Mouse (Mus musculus): ENCODE data around the gene Mdh2. TPM values are rescaled to one million over a fixed set of nuclear protein-coding genes. Genes with fewer than 3 reads are reported as not detected.

The Mdh2 gene
- polyA plus RNA-seq, 1 experiment from 2014 or later: 616 TPM

Small RNA genes within 50 kb of the gene (microRNA-seq; reads per million reads assigned to microRNA genes)
- gene Gm23268 (not detected), gene Mir7034 (not detected)

Other genes starting within 250 kb of the Mdh2 start
- gene Hip1, start 233.4 kb upstream of the Mdh2 start, polyA plus RNA-seq (2015; fragmentation: Nextera tagmentation; extraction: Ambion mirVana): 39.1 and 39.7 TPM in 2 replicates
- gene Ccl26, start 214.9 kb upstream of the Mdh2 start, polyA plus RNA-seq (2015; fragmentation: Nextera tagmentation; extraction: Ambion mirVana): not detected in 2 replicates
- gene Ccl24, start 205.4 kb upstream of the Mdh2 start, polyA plus RNA-seq (2015; fragmentation: Nextera tagmentation; extraction: Ambion mirVana): 2.6 and 2.9 TPM in 2 replicates
- gene Rhbdd2, start 145.9 kb upstream of the Mdh2 start, polyA plus RNA-seq (2015; fragmentation: Nextera tagmentation; extraction: Ambion mirVana): 83.9 and 89.3 TPM in 2 replicates
- gene Por, start 108.4 kb upstream of the Mdh2 start, polyA plus RNA-seq (2015; fragmentation: Nextera tagmentation; extraction: Ambion mirVana): 96.4 and 106 TPM in 2 replicates
- gene Tmem120a, start 34.0 kb upstream of the Mdh2 start, polyA plus RNA-seq (2015; fragmentation: Nextera tagmentation; extraction: Ambion mirVana): 88.4 and 89.2 TPM in 2 replicates
- gene Styxl1, start 95 bp upstream of the Mdh2 start, polyA plus RNA-seq (2015; fragmentation: Nextera tagmentation; extraction: Ambion mirVana): 0.25 and 0.60 TPM in 2 replicates
- gene Srrm3, start 28.4 kb downstream of the Mdh2 start, polyA plus RNA-seq (2015; fragmentation: Nextera tagmentation; extraction: Ambion mirVana): 79.4 and 90.0 TPM in 2 replicates
- gene Hspb1, start 109.4 kb downstream of the Mdh2 start, polyA plus RNA-seq (2015; fragmentation: Nextera tagmentation; extraction: Ambion mirVana): 14.8 and 16.6 TPM in 2 replicates
- gene Ywhag, start 156.1 kb downstream of the Mdh2 start, polyA plus RNA-seq (2015; fragmentation: Nextera tagmentation; extraction: Ambion mirVana): 817 and 859 TPM in 2 replicates
- gene Ssc4d, start 196.1 kb downstream of the Mdh2 start, polyA plus RNA-seq (2015; fragmentation: Nextera tagmentation; extraction: Ambion mirVana): 1.9 and 2.6 TPM in 2 replicates
- 0.21 and 0.37 TPM in 2 replicates for gene Zp3, start 201.6 kb downstream of the Mdh2 start, polyA plus RNA-seq (2015; fragmentation: Nextera tagmentation; extraction: Ambion mirVana)
- gene Dtx2, start 216.3 kb downstream of the Mdh2 start, polyA plus RNA-seq (2015; fragmentation: Nextera tagmentation; extraction: Ambion mirVana): 25.6 and 26.3 TPM in 2 replicates

Data from hindbrain, embryonic 15.5 days (tissue).